Mouse (Mus musculus): ENCODE data around the gene Cd200r4. TPM values are rescaled to one million over a fixed set of nuclear protein-coding genes. Genes with fewer than 3 reads are reported as not detected.
"Not testable (repeated sequence)": the region's sequence is repeated elsewhere in the genome, so short reads cannot be mapped to it uniquely, and the experiment has no call there.

Cd200r4 gene
- polyA plus RNA-seq (2017; shearing (Covaris generic)): 1 to 10 TPM; 4.5 to 5.4 TPM

GRCm38 (mm10) chr16:44811544-44811943 is at the start of gene Cd200r4:
TSS of gene Cd200r4 (plus strand) at chr16:44811733.
- no peak for ATAC-seq

GRCm38 (mm10) chr16:44761811-44762210 is 49.7 kb upstream of the Cd200r4 start:
- ATAC-seq: peak; percentile 29

- peak; percentile 78 for ATAC-seq
Measured at GRCm38 (mm10) chr16:44765555-44766319, 45.8 kb upstream of the Cd200r4 start, which contains the start of gene Cd200r1. TSS of gene Cd200r1 (plus strand) at chr16:44765736.

GRCm38 (mm10) chr16:44766320-44766892 is 45.1 kb upstream of the Cd200r4 start:
- no peak for ATAC-seq

GRCm38 (mm10) chr16:44767506-44767905 is 44.0 kb upstream of the Cd200r4 start:
- ATAC-seq: no peak

- peak; percentile 24 for ATAC-seq
Measured at GRCm38 (mm10) chr16:44767967-44768366, 43.6 kb upstream of the Cd200r4 start.

GRCm38 (mm10) chr16:44772577-44772976 is 39.0 kb upstream of the Cd200r4 start:
- ATAC-seq: peak; percentile 23

GRCm38 (mm10) chr16:44773673-44774072 is 37.9 kb upstream of the Cd200r4 start:
- ATAC-seq: peak; percentile 13

GRCm38 (mm10) chr16:44774201-44774600 is 37.3 kb upstream of the Cd200r4 start:
- peak; percentile 58 for ATAC-seq

GRCm38 (mm10) chr16:44778538-44779147 is 32.9 kb upstream of the Cd200r4 start:
- ATAC-seq: peak; percentile 74

- no peak for ATAC-seq
Measured at GRCm38 (mm10) chr16:44779494-44779893, 32.0 kb upstream of the Cd200r4 start.

GRCm38 (mm10) chr16:44780751-44781150 is 30.8 kb upstream of the Cd200r4 start:
- ATAC-seq: no peak

- ATAC-seq: no peak
Measured at GRCm38 (mm10) chr16:44786934-44787333, 24.6 kb upstream of the Cd200r4 start.

GRCm38 (mm10) chr16:44794416-44794815 is 17.1 kb upstream of the Cd200r4 start:
- no peak for ATAC-seq

- no peak for ATAC-seq
Measured at GRCm38 (mm10) chr16:44805976-44806375, 5.6 kb upstream of the Cd200r4 start.

- not testable (repeated sequence) for ATAC-seq
Measured at GRCm38 (mm10) chr16:44810223-44810622, 1.3 kb upstream of the Cd200r4 start.

GRCm38 (mm10) chr16:44812468-44813065 is 1.0 kb downstream of the Cd200r4 start:
- peak; percentile 62 for ATAC-seq

- ATAC-seq: no peak
Measured at GRCm38 (mm10) chr16:44818010-44818409, 6.5 kb downstream of the Cd200r4 start.

GRCm38 (mm10) chr16:44820545-44820944 is 9.0 kb downstream of the Cd200r4 start:
- ATAC-seq: no peak

GRCm38 (mm10) chr16:44832286-44832685 is 20.8 kb downstream of the Cd200r4 start:
- ATAC-seq: no peak

- not testable (repeated sequence) for ATAC-seq
Measured at GRCm38 (mm10) chr16:44833189-44833588, 21.7 kb downstream of the Cd200r4 start.

GRCm38 (mm10) chr16:44866797-44867196 is 55.3 kb downstream of the Cd200r4 start, which contains the start of gene Cd200r2:
TSS of gene Cd200r2 (plus strand) at chr16:44867097.
- no peak for ATAC-seq

GRCm38 (mm10) chr16:44875178-44875577 is 63.6 kb downstream of the Cd200r4 start:
- peak; percentile 54 for ATAC-seq
